Mouse (Mus musculus) adrenal gland, adult (tissue): ENCODE results near the gene Gm9821.

Experiments used
- DNase-seq, 2 experiments: peaks; one replicate each; pipeline ENCODE4 v3.0.0; 2022 to 2023; ENCODE audit warnings: low spot score in 1 of 2; ENCODE audit not compliant: inconsistent age in 2 of 2

Gene Gm9821

GRCm38 (mm10) chr2:91945483-91945882, at the start of gene Gm9821:
Gene Gm9821, plus strand, starts transcription at chr2:91945703.
- DNase-seq = no peak

GRCm38 (mm10) chr2:91897968-91898367, 47.5 kb upstream of the Gm9821 start:
- no peak for DNase-seq

GRCm38 (mm10) chr2:91899141-91899540, 46.4 kb upstream of the Gm9821 start:
- DNase-seq = no peak

- no peak for DNase-seq
These were observed 45.1 kb upstream of the Gm9821 start for GRCm38 (mm10) chr2:91900431-91900830.

- no peak for DNase-seq
These were observed 43.2 kb upstream of the Gm9821 start for GRCm38 (mm10) chr2:91902336-91902735.

- no peak for DNase-seq
These were observed 42.2 kb upstream of the Gm9821 start for GRCm38 (mm10) chr2:91903171-91903925.

- DNase-seq = no peak
These were observed 40.7 kb upstream of the Gm9821 start for GRCm38 (mm10) chr2:91904618-91905307.

- peak; percentile 20 to 89 for DNase-seq
These were observed 39.4 kb upstream of the Gm9821 start for GRCm38 (mm10) chr2:91906141-91906540.

GRCm38 (mm10) chr2:91912616-91913015, 32.9 kb upstream of the Gm9821 start:
- DNase-seq = no peak

- no peak for DNase-seq
These were observed 32.0 kb upstream of the Gm9821 start for GRCm38 (mm10) chr2:91913328-91914110.

GRCm38 (mm10) chr2:91916346-91916977, 29.0 kb upstream of the Gm9821 start:
- no peak for DNase-seq

GRCm38 (mm10) chr2:91917096-91917495, 28.4 kb upstream of the Gm9821 start:
- no peak for DNase-seq

GRCm38 (mm10) chr2:91920130-91920529, 25.4 kb upstream of the Gm9821 start:
- no peak for DNase-seq

GRCm38 (mm10) chr2:91921181-91921789, 24.2 kb upstream of the Gm9821 start:
- peak; percentile 85 to 94 for DNase-seq

GRCm38 (mm10) chr2:91921790-91922570, 23.5 kb upstream of the Gm9821 start:
- peak; percentile 64 to 86 for DNase-seq

- DNase-seq = peak in 1 of 2 experiments; percentile 54
These were observed 22.7 kb upstream of the Gm9821 start for GRCm38 (mm10) chr2:91922586-91923414.

GRCm38 (mm10) chr2:91923415-91924337, 21.8 kb upstream of the Gm9821 start:
- peak; percentile 75 to 90 for DNase-seq

- DNase-seq = no peak
These were observed 20.8 kb upstream of the Gm9821 start for GRCm38 (mm10) chr2:91924726-91925125.
